Mouse (Mus musculus): Measurements from ENCODE around the gene G3bp2.

G3bp2 gene

DNA sequence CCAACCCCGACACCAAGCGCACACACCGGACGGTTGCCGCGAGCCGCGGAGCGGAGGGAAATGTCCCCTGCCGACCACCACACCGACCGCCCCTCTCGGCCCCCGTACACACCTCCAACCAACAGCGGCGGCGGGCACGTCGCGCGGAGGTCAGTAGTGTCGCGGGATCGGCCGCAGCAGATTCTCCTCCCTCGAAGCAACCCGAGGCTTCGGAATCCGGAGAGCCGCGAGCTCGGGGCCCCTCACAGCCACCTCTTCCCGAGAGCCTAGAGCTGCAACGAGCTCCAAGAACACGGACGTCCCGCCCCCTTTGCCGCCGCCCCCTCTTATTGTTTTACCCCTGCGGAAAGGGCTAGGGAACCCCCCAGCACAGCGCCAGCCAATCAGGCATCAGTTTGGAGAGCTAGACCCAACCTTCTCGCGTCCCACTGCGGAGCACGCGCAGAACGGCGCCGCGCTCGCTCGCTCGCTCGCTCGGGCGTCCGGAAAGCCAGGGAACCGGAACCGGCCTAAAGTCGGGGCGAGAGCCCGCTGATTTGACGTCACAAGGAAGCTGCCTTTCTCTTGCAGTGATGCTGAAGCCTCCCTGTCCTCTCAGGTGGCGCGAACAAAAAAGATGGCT is at the start of gene G3bp2:
TSS of gene G3bp2 (minus strand) at position 303 of the 622 bp plus-strand sequence.
- in situ Hi-C loops (cut with MboI; ENCODE audit: unreplicated experiment in 2 of 2), result loop anchor here (5.0 kb wide), 1 partner anchor 54 kb away; the partner anchor contains the start of gene Uso1 (in 2 of the 2)

DNA sequence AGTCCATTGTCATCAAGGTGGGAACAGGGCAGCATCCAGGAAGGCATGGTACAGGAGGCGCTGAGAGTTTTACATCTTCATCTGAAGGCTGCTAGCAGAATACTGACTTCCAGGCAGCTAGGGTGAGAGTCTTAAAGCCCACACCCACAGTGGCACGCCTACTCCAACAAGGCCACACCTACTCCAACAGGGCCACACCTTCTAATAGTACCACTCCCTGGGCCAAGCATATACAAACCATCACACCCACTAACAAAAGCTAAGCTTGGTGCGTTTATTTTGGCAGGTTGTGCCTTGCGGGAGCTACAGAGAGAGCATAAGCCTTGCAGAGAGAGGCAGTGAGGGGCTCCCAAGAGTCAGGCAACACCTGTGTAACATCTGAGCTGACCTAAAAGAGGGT is 49.5 kb upstream of the G3bp2 start:
- in situ Hi-C loops (cut with MboI; ENCODE audit: unreplicated experiment in 2 of 2), result loop anchor here in 1 of 2 experiments (25.0 kb wide), 1 partner anchor 1771 kb away; the partner anchor contains the start of genes Ankrd17 and Gm9958

DNA sequence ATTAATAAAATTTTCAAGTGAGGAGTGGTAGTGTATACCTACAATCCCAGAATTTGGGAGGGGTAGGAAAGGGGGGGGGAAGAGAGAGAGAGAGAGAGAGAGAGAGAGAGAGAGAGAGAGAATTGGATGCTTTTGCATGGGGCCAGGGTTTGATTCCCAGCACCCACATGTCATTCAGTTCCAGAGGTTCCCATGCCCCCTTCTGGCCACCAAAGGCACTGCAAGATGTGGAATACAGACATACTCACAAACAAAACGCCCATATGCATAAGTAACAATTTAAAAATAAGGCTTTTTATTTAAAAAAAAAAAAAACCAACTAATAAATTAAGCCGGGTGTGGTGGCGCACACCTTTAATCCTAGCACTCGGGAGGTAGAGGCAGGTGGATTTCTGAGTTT is 48.6 kb upstream of the G3bp2 start:
- in situ Hi-C loops (cut with MboI; ENCODE audit: unreplicated experiment in 2 of 2), result loop anchor here in 1 of 2 experiments (25.0 kb wide), 1 partner anchor 1770 kb away; the partner anchor contains the start of genes Ankrd17 and Gm9958

DNA sequence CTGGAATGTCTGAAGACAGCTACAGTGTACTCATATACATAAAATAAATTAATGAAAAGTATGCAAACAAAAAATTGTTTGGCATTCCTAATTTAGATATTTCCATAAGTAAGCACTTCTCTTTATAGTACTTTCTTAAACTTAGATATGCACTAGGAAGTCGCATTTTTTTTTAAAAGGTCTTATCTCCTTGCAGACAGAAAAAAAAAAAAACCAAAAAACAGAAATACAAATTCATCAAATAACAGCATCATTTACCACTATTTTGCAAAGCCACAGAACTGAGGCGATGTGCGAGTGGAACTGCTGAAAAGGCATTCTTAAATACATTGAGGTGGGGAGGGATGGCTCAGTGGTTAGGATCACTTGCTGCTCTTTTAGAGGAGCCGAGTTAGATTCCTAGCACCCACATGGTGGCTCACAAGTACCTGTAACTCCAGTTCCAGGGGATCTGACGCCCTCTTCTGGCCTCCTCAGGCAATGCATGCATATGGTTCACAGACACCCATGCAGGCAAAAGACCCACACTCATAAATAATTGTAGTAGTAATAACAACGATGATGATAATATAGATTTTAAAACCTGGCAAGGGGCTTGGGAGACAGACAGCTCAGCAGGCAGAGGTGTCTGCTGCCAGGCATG is 46.6 kb upstream of the G3bp2 start:
- in situ Hi-C loops (cut with MboI; ENCODE audit: unreplicated experiment in 2 of 2), result loop anchor here in 1 of 2 experiments (25.0 kb wide), 1 partner anchor 1768 kb away; the partner anchor contains the start of genes Ankrd17 and Gm9958

DNA sequence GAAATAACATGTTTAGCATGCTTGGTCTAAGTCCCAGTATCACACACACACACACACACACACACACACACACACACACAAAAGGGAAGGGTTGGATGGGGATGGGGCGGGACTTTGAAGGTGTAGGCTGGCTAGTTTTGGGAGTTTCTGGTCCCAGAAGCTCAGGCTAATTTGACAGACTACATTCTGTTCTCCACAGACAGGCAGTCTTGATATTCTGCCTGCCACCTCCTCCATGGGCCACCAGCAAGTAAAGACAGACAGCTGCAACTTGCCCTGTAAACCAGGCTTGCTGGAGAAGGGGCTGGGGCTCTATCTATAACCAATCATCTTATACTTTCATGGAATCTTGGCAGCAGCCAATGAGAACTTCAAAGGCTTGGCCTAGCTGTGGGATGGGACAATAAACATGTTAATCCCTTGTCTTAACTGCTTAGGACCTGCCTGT is 45.8 kb upstream of the G3bp2 start:
- in situ Hi-C loops (cut with MboI; ENCODE audit: unreplicated experiment in 2 of 2), result loop anchor here (10.0 to 25.0 kb wide), 2 partner anchors 1165 to 1767 kb away; partner anchors contain the start of genes Ankrd17 (in 1 of the 2) and Gm9958 (in 1 of the 2)

DNA sequence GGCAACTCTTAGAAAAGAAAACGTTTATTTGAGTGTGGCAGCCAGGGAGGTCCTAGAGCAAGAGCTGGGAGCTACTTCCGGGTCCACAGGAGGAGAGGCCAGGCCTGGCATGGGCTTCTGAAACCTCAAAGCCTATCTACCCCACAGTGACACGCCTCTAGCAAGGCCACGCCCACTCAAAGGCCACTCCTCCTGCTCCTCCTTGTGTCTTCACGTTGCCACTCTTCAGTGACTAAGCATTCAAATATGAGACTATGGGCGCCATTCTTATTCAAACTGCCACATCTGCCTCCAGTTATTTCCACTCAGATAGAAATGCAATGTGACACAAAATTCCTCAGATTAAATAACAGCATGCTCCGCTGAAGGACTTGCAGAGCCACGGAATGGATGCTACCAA is 45.1 kb upstream of the G3bp2 start:
- in situ Hi-C loops (cut with MboI; ENCODE audit: unreplicated experiment in 2 of 2), result loop anchor here (10.0 to 25.0 kb wide), 2 partner anchors 1164 to 1766 kb away; partner anchors contain the start of genes Ankrd17 (in 1 of the 2) and Gm9958 (in 1 of the 2)

DNA sequence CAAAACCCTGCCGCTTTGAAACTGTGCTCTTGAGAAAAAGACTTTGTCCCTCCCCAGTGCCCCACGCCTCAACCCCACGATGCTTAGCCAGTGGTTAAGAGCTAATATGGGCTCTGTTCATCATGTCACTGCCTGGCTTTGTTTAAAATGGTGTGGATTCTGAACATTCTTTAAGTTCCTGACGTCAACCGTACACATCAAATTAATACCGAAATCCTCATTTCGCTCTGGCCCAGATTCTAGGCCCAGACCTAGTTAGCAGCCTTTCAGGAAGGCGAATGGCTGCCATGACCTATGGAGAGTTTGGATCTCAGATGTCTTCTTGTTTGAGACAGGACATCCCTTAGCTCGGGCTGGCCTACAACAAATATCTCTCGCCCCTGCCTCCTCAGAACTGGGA is 44.2 kb upstream of the G3bp2 start:
- in situ Hi-C loops (cut with MboI; ENCODE audit: unreplicated experiment in 2 of 2), result loop anchor here (10.0 to 25.0 kb wide), 2 partner anchors 1163 to 1765 kb away; partner anchors contain the start of genes Ankrd17 (in 1 of the 2) and Gm9958 (in 1 of the 2)

DNA sequence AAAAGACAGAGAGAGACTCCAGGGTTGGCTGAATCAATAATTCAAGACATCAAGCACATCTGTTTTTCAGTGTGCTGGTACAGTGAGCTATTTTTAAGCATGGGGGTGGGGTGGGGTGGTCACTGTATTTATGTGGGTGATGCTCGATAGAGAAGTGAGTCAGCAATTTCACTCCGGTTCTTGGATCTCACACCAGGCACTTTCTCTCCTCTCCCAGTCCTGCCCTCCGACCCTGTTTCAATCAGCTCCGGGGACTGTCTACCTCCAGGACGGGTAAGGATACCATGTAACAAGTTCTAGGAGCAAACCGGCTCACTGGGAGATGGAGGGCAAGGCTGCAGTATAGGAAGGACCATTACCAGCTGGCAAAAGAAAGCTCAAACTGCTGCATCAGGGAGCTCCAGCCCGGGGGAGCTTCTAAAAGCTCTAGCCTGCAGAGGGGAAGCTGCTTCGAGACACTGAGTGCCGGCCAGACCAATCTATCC is 43.7 kb upstream of the G3bp2 start:
- in situ Hi-C loops (cut with MboI; ENCODE audit: unreplicated experiment in 2 of 2), result loop anchor here (10.0 to 25.0 kb wide), 2 partner anchors 1162 to 1765 kb away; partner anchors contain the start of genes Ankrd17 (in 1 of the 2) and Gm9958 (in 1 of the 2)

DNA sequence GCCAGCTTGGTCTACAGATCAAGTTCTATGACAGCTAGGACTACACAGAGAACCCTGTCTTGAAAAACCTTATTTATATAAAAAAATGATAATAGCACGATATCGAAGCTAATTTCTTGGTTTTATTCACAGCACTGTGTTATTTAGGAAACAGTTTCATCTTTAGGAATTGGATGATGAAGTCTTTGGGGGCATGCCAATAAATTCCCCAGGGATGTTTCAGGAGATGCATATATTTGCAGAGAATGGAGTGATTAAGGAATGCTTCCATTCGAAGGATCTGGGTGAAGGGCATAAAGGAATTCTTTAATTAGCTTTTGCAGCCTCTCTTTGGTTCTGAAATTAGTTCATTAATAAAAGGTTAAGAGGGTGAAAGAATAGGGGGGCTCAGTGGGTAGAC is 41.9 kb upstream of the G3bp2 start:
- in situ Hi-C loops (cut with MboI; ENCODE audit: unreplicated experiment in 2 of 2), result loop anchor here (10.0 to 25.0 kb wide), 2 partner anchors 1161 to 1763 kb away; partner anchors contain the start of genes Ankrd17 (in 1 of the 2) and Gm9958 (in 1 of the 2)

DNA sequence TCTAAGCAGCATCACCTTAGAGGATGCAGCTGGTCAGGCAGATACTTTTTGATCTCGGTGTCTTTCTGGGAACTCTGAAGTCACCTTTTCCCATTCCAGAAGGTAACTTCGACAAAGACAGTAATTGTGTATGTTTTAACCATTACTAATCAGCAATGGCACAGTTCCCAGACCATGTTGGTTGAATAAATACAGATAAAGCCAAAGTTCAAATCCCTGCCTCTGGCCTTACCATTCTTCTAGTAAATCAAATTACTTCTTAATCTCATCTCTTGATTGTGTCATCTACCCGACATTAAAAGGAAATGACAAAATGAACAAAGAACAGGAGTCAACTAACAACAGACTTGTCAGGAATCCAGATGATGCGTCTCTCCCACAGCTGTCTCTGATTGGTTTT is 38.1 kb upstream of the G3bp2 start:
- in situ Hi-C loops (cut with MboI; ENCODE audit: unreplicated experiment in 2 of 2), result loop anchor here (10.0 to 25.0 kb wide), 4 partner anchors 809 to 1459 kb away; partner anchors contain the start of genes Cxcl5 (in 1 of the 2), Pf4 (in 1 of the 2) and Ppbp (in 1 of the 2)

DNA sequence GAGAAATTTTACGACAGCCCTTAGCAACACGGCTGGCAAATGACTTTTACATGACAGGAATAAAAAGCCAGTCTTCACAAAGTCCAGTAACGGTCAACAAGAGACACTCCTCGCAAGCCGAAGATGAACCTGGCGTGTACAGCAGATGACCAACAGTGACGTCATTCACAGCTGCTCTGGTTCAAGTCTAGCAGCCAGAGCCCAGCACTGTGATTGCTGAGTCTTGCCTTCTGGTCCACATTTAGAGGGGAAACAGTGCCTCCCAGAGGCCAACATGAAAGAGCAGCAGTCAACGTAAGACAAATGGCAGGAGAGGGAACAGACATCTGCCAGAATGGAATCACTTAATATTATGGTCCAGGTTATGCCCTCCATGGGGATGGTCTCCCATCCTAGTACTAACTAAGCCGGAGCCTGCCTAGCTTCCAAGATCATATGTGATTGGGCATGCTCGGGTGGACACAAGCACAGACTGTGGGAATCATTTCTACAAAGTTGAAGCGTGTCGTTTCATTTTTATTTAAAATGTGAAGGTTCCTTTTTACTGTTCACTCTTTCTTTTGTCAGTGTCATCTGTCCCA is 34.4 kb upstream of the G3bp2 start:
- in situ Hi-C loops (cut with MboI; ENCODE audit: unreplicated experiment in 2 of 2), result loop anchor here (5.0 to 25.0 kb wide), 8 partner anchors 113 to 1456 kb away; partner anchors contain the start of genes Cxcl5 (in 1 of the 2), Pf4 (in 1 of the 2) and Ppbp (in 1 of the 2)

DNA sequence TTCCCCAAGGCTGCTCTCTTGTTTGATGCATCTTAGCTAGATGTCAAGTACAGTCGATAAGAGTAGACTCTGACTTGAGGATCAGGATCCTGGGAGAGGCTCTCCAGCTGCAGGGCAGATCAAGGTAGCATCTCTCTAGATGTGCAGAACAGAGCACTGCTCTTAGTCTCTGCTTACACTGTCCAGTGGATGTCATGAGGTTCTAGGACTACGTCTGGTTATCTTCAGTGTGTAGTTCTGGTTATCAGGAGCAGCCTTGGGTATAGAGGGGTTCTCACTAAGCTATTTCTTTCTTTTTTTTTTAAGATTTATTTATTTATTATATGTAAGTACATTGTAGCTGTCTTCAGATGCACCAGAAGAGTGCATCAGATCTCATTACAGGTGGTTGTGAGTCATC is 31.4 kb upstream of the G3bp2 start:
- in situ Hi-C loops (cut with MboI; ENCODE audit: unreplicated experiment in 2 of 2), result loop anchor here (5.0 to 25.0 kb wide), 8 partner anchors 110 to 1453 kb away; partner anchors contain the start of genes Cxcl5 (in 1 of the 2), Pf4 (in 1 of the 2) and Ppbp (in 1 of the 2)

DNA sequence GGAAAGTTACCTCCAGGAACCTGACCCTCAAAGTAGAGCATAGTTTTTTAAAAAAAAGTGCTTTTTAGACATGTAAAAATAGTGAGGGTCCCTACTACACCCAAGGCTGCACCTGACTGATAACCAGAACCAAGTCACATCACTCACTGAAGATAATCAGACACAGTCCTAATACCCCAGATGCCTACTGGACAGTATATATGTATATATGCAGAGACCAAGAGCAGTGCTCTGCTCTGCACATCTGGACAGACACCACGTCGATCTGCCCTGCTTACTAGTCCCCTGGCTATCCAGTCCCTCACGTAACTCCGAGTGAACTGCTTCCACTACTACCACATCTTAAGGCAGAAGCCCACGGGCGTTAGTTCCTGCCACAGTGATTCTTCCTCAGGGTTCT is 30.7 kb upstream of the G3bp2 start:
- in situ Hi-C loops (cut with MboI; ENCODE audit: unreplicated experiment in 2 of 2), result loop anchor here (10.0 to 25.0 kb wide), 4 partner anchors 109 to 1452 kb away; partner anchors contain the start of genes Cxcl5 (in 1 of the 2), Pf4 (in 1 of the 2) and Ppbp (in 1 of the 2)

DNA sequence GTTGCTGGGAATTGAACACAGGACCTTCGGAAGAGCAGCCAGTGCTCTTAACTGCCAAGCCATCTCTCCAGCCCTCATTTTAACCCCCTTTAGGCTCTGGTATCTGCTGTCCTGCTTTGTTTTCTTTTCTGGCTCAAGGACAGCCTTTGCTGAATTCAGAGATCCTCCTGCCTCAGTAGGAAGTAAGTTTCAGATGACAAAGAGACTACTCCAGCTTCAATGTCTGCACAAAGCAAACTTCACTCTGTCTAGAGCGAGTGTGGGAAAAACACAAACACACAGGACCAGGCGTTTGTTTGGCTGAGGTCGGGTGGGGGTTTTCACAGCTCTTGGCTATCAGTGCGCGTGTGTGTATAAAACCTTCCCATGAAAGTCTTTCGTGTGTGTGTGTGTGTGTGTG is 30.0 kb upstream of the G3bp2 start:
- in situ Hi-C loops (cut with MboI; ENCODE audit: unreplicated experiment in 2 of 2), result loop anchor here (10.0 to 25.0 kb wide), 4 partner anchors 109 to 1451 kb away; partner anchors contain the start of genes Cxcl5 (in 1 of the 2), Pf4 (in 1 of the 2) and Ppbp (in 1 of the 2)

DNA sequence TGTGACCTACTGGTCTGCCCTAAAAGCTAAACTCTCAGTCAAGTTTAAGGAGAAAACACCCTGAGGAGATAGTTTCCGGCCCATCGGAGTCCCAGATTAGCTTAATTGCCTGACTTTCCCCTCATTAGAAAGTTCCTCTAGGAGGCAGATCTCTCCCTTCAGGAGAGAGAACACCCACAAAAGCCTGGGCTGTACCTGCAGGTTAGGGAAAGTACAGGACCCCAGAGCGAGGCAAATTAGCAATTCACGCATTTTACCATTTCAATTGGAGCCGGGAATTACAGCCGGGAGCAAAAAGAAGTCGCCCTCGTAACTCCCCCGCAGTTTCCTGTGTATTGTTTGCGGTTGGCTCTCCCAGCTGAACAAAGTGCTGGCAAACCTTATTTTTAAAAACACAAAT is 29.1 kb upstream of the G3bp2 start:
- in situ Hi-C loops (cut with MboI; ENCODE audit: unreplicated experiment in 2 of 2), result loop anchor here (10.0 to 25.0 kb wide), 4 partner anchors 108 to 1450 kb away; partner anchors contain the start of genes Cxcl5 (in 1 of the 2), Pf4 (in 1 of the 2) and Ppbp (in 1 of the 2)

DNA sequence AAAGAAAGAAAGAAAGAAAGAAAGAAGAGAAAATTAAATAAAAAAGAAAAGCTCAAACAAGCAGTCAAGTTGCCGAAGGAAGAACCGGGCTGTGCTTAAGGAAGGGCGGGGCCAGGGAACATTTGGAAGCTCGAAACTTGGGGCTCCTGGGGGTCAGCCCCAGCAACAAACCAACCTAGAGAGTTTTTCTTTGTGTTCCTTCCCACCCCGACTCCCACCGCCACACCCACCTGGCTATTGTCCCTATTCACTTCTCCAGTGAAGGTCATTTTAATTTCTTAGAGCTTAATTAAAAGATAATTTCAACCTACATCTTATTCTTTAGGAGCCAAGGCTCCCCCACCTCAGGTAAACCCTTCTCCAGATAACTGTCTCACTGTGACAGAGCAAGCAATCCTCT is 28.7 kb upstream of the G3bp2 start:
- in situ Hi-C loops (cut with MboI; ENCODE audit: unreplicated experiment in 2 of 2), result loop anchor here (10.0 to 25.0 kb wide), 4 partner anchors 107 to 1450 kb away; partner anchors contain the start of genes Cxcl5 (in 1 of the 2), Pf4 (in 1 of the 2) and Ppbp (in 1 of the 2)

DNA sequence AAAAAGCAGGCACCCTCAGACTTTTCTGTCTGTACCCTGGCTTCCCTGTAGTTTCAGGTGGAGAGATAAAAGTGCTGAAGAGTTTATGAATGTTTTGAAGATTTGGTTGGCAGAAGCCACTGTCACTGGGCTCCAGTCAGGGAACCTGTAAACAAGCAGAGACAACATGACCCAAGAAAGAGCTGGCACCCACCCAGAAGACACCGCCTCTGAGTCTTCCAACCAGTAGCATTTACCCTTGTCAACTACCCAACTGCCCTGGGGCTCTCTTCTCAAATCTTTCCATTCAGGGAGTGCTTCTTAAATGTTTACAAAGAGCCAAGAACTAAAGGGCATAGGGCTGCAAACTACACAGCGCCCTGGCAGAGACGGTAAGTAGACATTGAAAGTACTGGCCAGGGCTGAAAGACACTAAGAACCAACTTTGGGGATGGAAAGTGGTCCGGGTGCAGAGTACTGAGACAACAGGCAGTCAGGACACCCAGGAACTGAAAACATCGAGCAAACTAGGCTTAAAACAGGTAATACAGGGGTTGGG is 27.4 kb upstream of the G3bp2 start:
- in situ Hi-C loops (cut with MboI; ENCODE audit: unreplicated experiment in 2 of 2), result loop anchor here (10.0 to 25.0 kb wide), 4 partner anchors 106 to 1449 kb away; partner anchors contain the start of genes Cxcl5 (in 1 of the 2), Pf4 (in 1 of the 2) and Ppbp (in 1 of the 2)

DNA sequence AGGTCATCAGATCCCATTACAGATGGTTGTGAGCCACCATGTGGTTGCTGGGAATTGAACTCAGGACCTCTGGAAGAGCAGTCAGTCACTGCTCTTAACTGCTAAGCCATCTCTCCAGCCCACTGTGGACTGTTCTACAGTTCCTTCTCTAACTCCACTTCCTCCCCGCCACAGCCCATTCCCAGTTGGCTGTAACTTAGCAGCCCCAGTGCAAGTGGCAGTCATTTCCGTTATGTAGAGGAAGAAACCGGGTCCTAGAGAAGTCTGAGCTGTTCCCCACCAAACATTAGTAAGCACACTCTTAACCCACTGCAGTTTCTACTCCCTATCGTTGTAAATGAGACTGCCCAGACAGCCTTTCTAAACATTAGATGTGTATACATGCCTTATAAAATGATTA is 23.8 kb upstream of the G3bp2 start:
- in situ Hi-C loops (cut with MboI; ENCODE audit: unreplicated experiment in 2 of 2), result loop anchor here (25.0 kb wide), 3 partner anchors 795 to 1445 kb away; partner anchors contain the start of genes Cxcl5 (in 1 of the 2), Pf4 (in 1 of the 2) and Ppbp (in 1 of the 2)
